Mouse (Mus musculus) right cerebral cortex, postnatal 10 days (tissue): Measurements from ENCODE around the gene Tsga13.

Source experiments
- DNase-seq, 2 experiments: peaks; one replicate each; pipeline ENCODE4 v3.0.0; 2021; ENCODE audit warnings: low spot score in 2 of 2

The Tsga13 gene

GRCm38 (mm10) chr6:30855956-30856355 lies 59.4 kb downstream of the Tsga13 start:
- DNase-seq, result no peak

- DNase-seq, result no peak
Measured at GRCm38 (mm10) chr6:30855205-30855604, 60.2 kb downstream of the Tsga13 start.

GRCm38 (mm10) chr6:30849818-30850217 lies 65.6 kb downstream of the Tsga13 start:
- no peak for DNase-seq
